Mouse (Mus musculus): ENCODE measurements around the gene Ppfibp1. TPM values are rescaled to one million over a fixed set of nuclear protein-coding genes. Genes with fewer than 3 reads are reported as not detected.

The Ppfibp1 gene
- total and polyA plus RNA-seq, 3 experiments, result 23.4 to 28.2 (median 28.2) TPM

GRCm38 (mm10) chr6:146955896-146956295 is 67.6 kb downstream of the Ppfibp1 start:
- H3K36me3 ChIP-seq (replicated peaks in 1 of 2; ENCODE audit: control insufficient read depth in 1 of 2, insufficient read depth in 1 of 2, low read length in 1 of 2), result peaks cover 0 to 6% of the 10 kb centered on the region in 2 experiments
- H3K79me2 ChIP-seq (replicated peaks; ENCODE audit: control insufficient read depth, extremely low read depth, insufficient read depth, poor library complexity, severe bottlenecking), result no peaks in the 10 kb centered on the region
- TF ChIP-seq TCF12 (IDR thresholded peaks at IDR 0.05; ENCODE audit: low read depth, low read length) (no peak), ZNF384 (IDR thresholded peaks at IDR 0.05; ENCODE audit: low read depth, low read length) (no peak), POLR2AphosphoS2 (IDR thresholded peaks at IDR 0.05; ENCODE audit: low read depth, low read length) (no peak), BHLHE40 (IDR thresholded peaks at IDR 0.05; ENCODE audit: low read depth, low read length) (no peak)
- H3K4me1 ChIP-seq (ENCODE audit: control insufficient read depth in 1 of 2, insufficient read depth in 2 of 2), result peaks cover 2 to 7% of the 10 kb centered on the region in 2 experiments; a peak in 3 of 4 replicates
- dilution Hi-C loops (cut with MboI; ENCODE audit: extremely low pct_ligation_motif_present, extremely low pct_unique_long_range_greater_than_20kb, low sequenced_read_pairs), result no loop called here
- H3K4me2 ChIP-seq (ENCODE audit: insufficient read depth, low read depth, poor library complexity, severe bottlenecking), result no peak overlapping the region
- H3K9ac ChIP-seq (ENCODE audit: insufficient read depth, low read depth), result no peak overlapping the region
- no peak overlapping the region for H3K27ac ChIP-seq (ENCODE audit: insufficient read depth, low read depth)
- H3K4me3 ChIP-seq (replicated peaks in 1 of 3; ENCODE audit: low read depth in 2 of 3, low read length in 2 of 3, poor library complexity in 1 of 3), result no peak overlapping the region
- H3K9me3 ChIP-seq (replicated peaks; ENCODE audit: low read length), result no peaks in the 10 kb centered on the region
- no peak for DNase-seq (ENCODE audit: extremely low read depth)
- in situ Hi-C loops (cut with MboI; ENCODE audit: low pct_ligation_motif_present, low pct_unique_long_range_greater_than_20kb, low sequenced_read_pairs), result no loop called here
- no peaks in the 10 kb centered on the region for H3K27me3 ChIP-seq (replicated peaks)

- H3K79me2 ChIP-seq (replicated peaks; ENCODE audit: control insufficient read depth, extremely low read depth, insufficient read depth, poor library complexity, severe bottlenecking), result no peaks in the 10 kb centered on the region
- H3K27ac ChIP-seq (ENCODE audit: insufficient read depth, low read depth), result no peak overlapping the region
- dilution Hi-C loops (cut with MboI; ENCODE audit: extremely low pct_ligation_motif_present, extremely low pct_unique_long_range_greater_than_20kb, low sequenced_read_pairs) (no loop called here), in situ Hi-C loops (cut with MboI; ENCODE audit: low pct_ligation_motif_present, low pct_unique_long_range_greater_than_20kb, low sequenced_read_pairs) (no loop called here)
- H3K27me3 ChIP-seq (replicated peaks), result no peaks in the 10 kb centered on the region
- H3K4me2 ChIP-seq (ENCODE audit: insufficient read depth, low read depth, poor library complexity, severe bottlenecking), result no peak overlapping the region
- TF ChIP-seq USF2 (conservative IDR thresholded peaks at IDR 0.05; ENCODE audit: low read depth, low read length) (no peak), EP300 (IDR thresholded peaks at IDR 0.05; ENCODE audit: low read length) (no peak), RCOR1 (conservative IDR thresholded peaks at IDR 0.05; ENCODE audit: low read depth, low read length) (no peak), CHD2 (IDR thresholded peaks at IDR 0.05; ENCODE audit: low read length) (no peak), MAX (IDR thresholded peaks at IDR 0.05; ENCODE audit: low read length) (no peak), MAZ (IDR thresholded peaks at IDR 0.05; ENCODE audit: low read depth, low read length) (no peak), JUND (conservative IDR thresholded peaks at IDR 0.05; ENCODE audit: low read depth, low read length) (no peak), ZC3H11A (IDR thresholded peaks at IDR 0.05; ENCODE audit: low read depth, low read length) (no peak), IRF4 (IDR thresholded peaks at IDR 0.05; ENCODE audit: low read depth, low read length) (no peak), KAT2A (IDR thresholded peaks at IDR 0.05; ENCODE audit: insufficient replicate concordance, low read length) (no peak), BHLHE40 (IDR thresholded peaks at IDR 0.05; ENCODE audit: low read depth, low read length) (no peak), MAFK (IDR thresholded peaks at IDR 0.05; ENCODE audit: insufficient replicate concordance, low read length) (no peak), GABPA (IDR thresholded peaks at IDR 0.05; ENCODE audit: insufficient replicate concordance, low read depth, low read length) (no peak)
- H3K9ac ChIP-seq (ENCODE audit: insufficient read depth, low read depth), result no peak overlapping the region
- H3K9me3 ChIP-seq (replicated peaks; ENCODE audit: low read length), result no peaks in the 10 kb centered on the region
- H3K4me3 ChIP-seq (replicated peaks in 1 of 3; ENCODE audit: low read depth in 2 of 3, low read length in 2 of 3, poor library complexity in 1 of 3), result no peak overlapping the region
- peaks cover 0 to 6% of the 10 kb centered on the region in 2 experiments for H3K36me3 ChIP-seq (replicated peaks in 1 of 2; ENCODE audit: control insufficient read depth in 1 of 2, insufficient read depth in 1 of 2, low read length in 1 of 2)
- peaks cover 2 to 7% of the 10 kb centered on the region in 2 experiments; a peak in 3 of 4 replicates for H3K4me1 ChIP-seq (ENCODE audit: control insufficient read depth in 1 of 2, insufficient read depth in 2 of 2)
- DNase-seq (ENCODE audit: extremely low read depth), result no peak
These were observed 68.7 kb downstream of the Ppfibp1 start for GRCm38 (mm10) chr6:146956961-146957360.
